Mouse (Mus musculus): ENCODE data around the gene Nenf. TPM values are rescaled to one million over a fixed set of nuclear protein-coding genes. Genes with fewer than 3 reads are reported as not detected.

The Nenf gene
- polyA plus RNA-seq, 1 experiment from 2014 or later, result 72.4 TPM

DNA sequence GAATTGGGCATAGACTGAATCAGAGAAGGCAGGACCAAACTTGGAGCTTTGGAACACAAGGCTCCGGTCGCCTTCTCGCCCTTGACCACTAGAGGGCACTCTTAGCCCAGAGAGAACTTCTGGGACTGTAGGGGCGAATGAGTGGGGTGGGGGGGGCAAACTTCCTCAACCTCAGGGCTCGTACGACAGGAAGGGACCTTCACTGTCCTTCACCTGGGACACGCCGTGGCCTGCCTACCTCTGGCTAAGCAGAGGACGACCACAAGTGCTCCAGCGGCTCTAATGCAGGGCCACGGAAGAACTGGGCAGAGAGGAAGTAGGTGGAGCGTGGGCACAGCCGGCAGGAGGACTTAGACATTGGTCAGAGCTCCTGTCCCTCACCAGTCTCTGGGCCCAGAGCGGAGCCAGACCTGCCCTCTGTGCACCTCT lies 5.5 kb downstream of the Nenf start:
- ATAC-seq (ENCODE audit: insufficient read depth, low FRiP score, low TSS enrichment), result peak; percentile 67
- DNase-seq (ENCODE audit: low spot score), result peak; percentile 84
- H3K4me2 ChIP-seq (ENCODE audit: low read depth), result peak overlapping the region; percentile 43
- peaks cover 4% of the 10 kb centered on the region; the same call in 1 of the 2 replicates for H3K4me1 ChIP-seq (ENCODE audit: control insufficient read depth, insufficient read depth, low read length)
- no peaks in the 10 kb centered on the region for H3K27me3 ChIP-seq (ENCODE audit: control insufficient read depth, insufficient read depth, low read length)
- no peaks in the 10 kb centered on the region for H3K36me3 ChIP-seq (ENCODE audit: control insufficient read depth, insufficient read depth, low read length)
- peak overlapping the region; percentile 44 for H3K4me3 ChIP-seq (ENCODE audit: low read depth, low read length)
- peak overlapping the region; percentile 69 for H3K9ac ChIP-seq (ENCODE audit: low read length)
- under 1% methylated on average over 14 of the region's 14 CpGs for WGBS
- no peaks in the 10 kb centered on the region for H3K9me3 ChIP-seq (ENCODE audit: control insufficient read depth, low read length)
- no peak overlapping the region for H3K27ac ChIP-seq (ENCODE audit: low read depth, low read length)

DNA sequence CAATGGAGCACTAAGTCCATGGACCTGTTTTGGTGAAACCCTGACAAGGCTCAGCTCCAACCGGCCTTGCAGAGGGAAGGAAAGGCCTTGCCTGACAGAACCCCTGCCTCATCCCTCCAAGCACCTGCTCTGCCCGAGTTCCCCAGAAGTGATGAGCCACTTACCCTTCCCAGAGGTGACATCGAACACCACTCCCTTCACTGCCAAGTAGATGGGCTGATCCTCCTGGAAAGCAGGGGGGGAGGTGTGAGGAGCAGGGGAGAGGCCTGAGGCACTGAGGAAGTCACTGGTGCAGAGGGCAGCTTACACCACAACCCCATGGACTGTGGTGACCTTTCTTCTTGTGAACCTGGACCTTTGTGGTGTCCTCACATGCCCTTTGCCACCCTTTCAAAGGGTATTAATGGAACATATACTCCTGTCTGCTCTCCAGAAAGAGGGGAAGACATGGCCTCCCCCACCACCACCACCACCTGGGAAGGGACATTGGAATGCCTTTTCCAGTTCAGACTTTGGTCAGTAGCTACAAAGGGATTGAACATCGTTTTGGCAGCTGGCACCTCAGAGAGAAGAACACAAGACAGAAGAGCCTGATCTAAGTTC lies 6.6 kb downstream of the Nenf start:
- Histone ChIP-seq H3K4me2 (ENCODE audit: low read depth) (no peak overlapping the region), H3K9me3 (ENCODE audit: control insufficient read depth, low read length) (no peaks in the 10 kb centered on the region), H3K4me1 (ENCODE audit: control insufficient read depth, insufficient read depth, low read length) (0 out of 2 replicates have a peak, but pooled peaks cover 4% of the 10 kb centered on the region), H3K27ac (ENCODE audit: low read depth, low read length) (no peak overlapping the region), H3K9ac (ENCODE audit: low read length) (no peak overlapping the region), H3K36me3 (ENCODE audit: control insufficient read depth, insufficient read depth, low read length) (no peaks in the 10 kb centered on the region), H3K27me3 (ENCODE audit: control insufficient read depth, insufficient read depth, low read length) (no peaks in the 10 kb centered on the region), H3K4me3 (ENCODE audit: low read depth, low read length) (no peak overlapping the region)
- ATAC-seq (ENCODE audit: insufficient read depth, low FRiP score, low TSS enrichment), result no peak
- no peak for DNase-seq (ENCODE audit: low spot score)
- WGBS, result 77% methylated on average over 4 of the region's 4 CpGs

DNA sequence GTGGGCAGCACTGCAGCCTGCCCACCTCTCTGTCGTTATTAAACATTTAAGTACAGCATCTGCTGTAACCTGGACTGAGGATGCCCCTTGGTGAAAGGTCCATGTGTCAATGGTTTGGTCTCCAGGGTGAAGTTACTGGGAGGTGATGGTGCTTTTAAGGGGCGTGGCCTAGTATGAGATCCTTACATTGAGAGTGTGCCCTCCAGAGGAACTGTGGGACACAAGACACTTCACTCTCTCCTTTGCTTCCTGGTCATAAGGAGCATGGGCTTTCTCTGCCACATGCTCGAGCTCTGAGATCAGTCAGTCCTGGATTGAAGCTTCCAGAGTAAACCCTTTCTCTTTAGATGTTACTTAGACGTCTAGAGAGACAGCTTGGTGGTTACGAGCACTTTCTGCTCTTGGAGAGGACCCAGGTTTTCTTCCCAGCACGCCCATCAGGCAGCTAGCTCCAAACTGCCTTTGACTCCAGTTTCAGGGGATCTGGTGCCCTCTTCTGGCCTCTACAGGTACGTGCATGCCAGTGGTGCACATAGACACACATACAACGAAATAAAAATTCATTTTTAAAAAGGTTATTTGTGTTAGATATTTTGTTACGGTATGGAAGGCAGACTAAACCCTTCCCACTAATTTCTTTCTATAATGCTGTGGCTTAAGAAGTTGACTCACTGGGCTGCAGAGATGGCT lies 10.1 kb downstream of the Nenf start:
- H3K4me3 ChIP-seq (ENCODE audit: low read depth, low read length), result no peak overlapping the region
- WGBS, result 84% methylated on average over 9 of the region's 9 CpGs
- H3K4me1 ChIP-seq (ENCODE audit: control insufficient read depth, insufficient read depth, low read length), result 0 out of 2 replicates have a peak, but pooled peaks cover 4% of the 10 kb centered on the region
- no peaks in the 10 kb centered on the region for H3K9me3 ChIP-seq (ENCODE audit: control insufficient read depth, low read length)
- no peak overlapping the region for H3K4me2 ChIP-seq (ENCODE audit: low read depth)
- no peak overlapping the region for H3K27ac ChIP-seq (ENCODE audit: low read depth, low read length)
- H3K36me3 ChIP-seq (ENCODE audit: control insufficient read depth, insufficient read depth, low read length), result no peaks in the 10 kb centered on the region
- ATAC-seq (ENCODE audit: insufficient read depth, low FRiP score, low TSS enrichment) (no peak), DNase-seq (ENCODE audit: low spot score) (no peak)
- no peaks in the 10 kb centered on the region for H3K27me3 ChIP-seq (ENCODE audit: control insufficient read depth, insufficient read depth, low read length)
- no peak overlapping the region for H3K9ac ChIP-seq (ENCODE audit: low read length)

DNA sequence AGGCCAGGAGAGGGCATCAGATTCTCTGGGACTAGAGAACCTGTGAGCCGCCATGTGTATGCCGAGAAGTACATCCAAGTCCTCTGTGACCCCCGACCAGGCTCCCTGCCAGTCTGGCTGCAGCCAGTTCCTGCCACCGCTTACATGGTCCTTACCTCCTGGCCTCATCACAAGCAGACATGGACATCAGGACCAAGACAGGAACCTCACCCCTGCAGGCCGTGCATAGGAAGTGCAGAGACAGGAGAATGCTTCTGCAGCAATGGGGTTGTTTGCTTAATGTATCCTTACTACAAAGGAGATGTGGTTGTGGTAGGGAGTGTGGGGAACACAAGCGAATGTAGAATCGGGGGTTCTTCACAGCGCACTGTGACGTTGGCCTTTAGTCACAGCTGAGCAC lies 11.7 kb downstream of the Nenf start:
- 92% methylated on average over 9 of the region's 9 CpGs for WGBS
- Histone ChIP-seq H3K36me3 (ENCODE audit: control insufficient read depth, insufficient read depth, low read length) (no peaks in the 10 kb centered on the region), H3K4me2 (ENCODE audit: low read depth) (no peak overlapping the region), H3K4me1 (ENCODE audit: control insufficient read depth, insufficient read depth, low read length) (no peaks in the 10 kb centered on the region), H3K27ac (ENCODE audit: low read depth, low read length) (no peak overlapping the region), H3K9ac (ENCODE audit: low read length) (no peak overlapping the region), H3K9me3 (ENCODE audit: control insufficient read depth, low read length) (no peaks in the 10 kb centered on the region), H3K4me3 (ENCODE audit: low read depth, low read length) (no peak overlapping the region), H3K27me3 (ENCODE audit: control insufficient read depth, insufficient read depth, low read length) (no peaks in the 10 kb centered on the region)
- DNase-seq (ENCODE audit: low spot score) (no peak), ATAC-seq (ENCODE audit: insufficient read depth, low FRiP score, low TSS enrichment) (no peak)

DNA sequence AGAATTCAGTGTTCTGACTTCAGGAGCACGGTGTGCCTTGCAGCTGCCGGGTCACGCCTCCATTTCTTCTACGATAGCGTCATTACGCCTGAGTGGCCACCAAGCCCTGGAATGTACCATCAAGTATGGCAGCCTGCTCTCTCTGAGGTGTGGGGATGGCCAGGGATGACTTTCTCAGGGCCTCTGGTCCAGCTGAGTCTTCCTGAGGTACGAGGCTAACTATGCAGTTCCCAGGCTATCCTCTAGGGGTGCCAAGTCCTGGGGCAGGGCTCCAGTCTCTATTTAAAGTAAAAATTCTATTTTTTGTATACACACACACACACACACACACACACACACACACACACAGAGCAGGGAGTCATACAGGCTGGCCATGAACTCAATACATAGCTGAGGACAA lies 12.4 kb downstream of the Nenf start:
- no peak overlapping the region for H3K9ac ChIP-seq (ENCODE audit: low read length)
- H3K4me2 ChIP-seq (ENCODE audit: low read depth), result no peak overlapping the region
- WGBS, result 72% methylated on average over 7 of the region's 7 CpGs
- H3K4me1 ChIP-seq (ENCODE audit: control insufficient read depth, insufficient read depth, low read length), result no peaks in the 10 kb centered on the region
- no peaks in the 10 kb centered on the region for H3K36me3 ChIP-seq (ENCODE audit: control insufficient read depth, insufficient read depth, low read length)
- no peak overlapping the region for H3K4me3 ChIP-seq (ENCODE audit: low read depth, low read length)
- ATAC-seq (ENCODE audit: insufficient read depth, low FRiP score, low TSS enrichment) (no peak), DNase-seq (ENCODE audit: low spot score) (peak; percentile 34)
- no peaks in the 10 kb centered on the region for H3K27me3 ChIP-seq (ENCODE audit: control insufficient read depth, insufficient read depth, low read length)
- H3K27ac ChIP-seq (ENCODE audit: low read depth, low read length), result no peak overlapping the region
- H3K9me3 ChIP-seq (ENCODE audit: control insufficient read depth, low read length), result no peaks in the 10 kb centered on the region

DNA sequence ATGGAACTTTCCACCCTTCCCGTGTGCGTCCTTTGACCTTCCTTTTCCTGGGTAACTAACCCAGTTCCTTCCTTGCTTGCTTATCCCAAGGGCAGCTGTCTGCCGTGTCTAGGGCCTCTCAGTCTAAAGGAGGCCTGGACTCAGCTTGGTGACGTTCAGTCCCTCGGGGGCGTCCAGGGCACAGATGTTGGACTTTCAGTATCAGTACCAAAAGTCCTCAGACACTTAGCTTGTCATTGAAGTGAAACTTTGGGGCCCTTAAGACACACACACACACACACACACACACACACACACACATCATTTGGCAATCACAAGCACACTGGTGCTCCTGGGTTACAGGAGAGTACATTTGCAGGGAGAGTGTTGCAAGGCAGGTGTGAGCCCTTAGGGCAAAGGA lies 13.8 kb downstream of the Nenf start:
- ATAC-seq (ENCODE audit: insufficient read depth, low FRiP score, low TSS enrichment), result no peak
- WGBS, result 65% methylated on average over 6 of the region's 6 CpGs

DNA sequence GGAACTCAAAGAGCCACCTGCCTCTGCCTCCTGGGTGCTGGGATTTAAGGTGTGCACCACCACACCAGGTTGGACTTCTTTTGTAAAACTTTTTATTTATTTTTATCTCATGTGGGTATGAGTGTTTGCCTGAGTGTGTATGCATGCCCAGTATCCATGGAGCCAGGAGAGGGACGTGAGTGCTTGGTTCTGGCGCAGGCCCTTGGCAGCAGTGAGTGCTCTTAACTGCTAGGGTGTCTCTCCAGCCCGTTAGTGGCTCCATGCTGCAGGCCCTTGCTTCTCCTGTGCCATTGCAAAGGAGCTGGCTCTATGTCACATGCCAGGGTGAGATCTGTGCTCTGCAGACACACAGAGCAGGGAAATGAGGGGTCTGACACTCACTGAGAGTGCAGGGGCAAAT lies 14.3 kb downstream of the Nenf start:
- Histone ChIP-seq H3K4me2 (ENCODE audit: low read depth) (no peak overlapping the region), H3K9ac (ENCODE audit: low read length) (no peak overlapping the region), H3K4me3 (ENCODE audit: low read depth, low read length) (no peak overlapping the region), H3K27ac (ENCODE audit: low read depth, low read length) (no peak overlapping the region), H3K36me3 (ENCODE audit: control insufficient read depth, insufficient read depth, low read length) (no peaks in the 10 kb centered on the region), H3K9me3 (ENCODE audit: control insufficient read depth, low read length) (no peaks in the 10 kb centered on the region), H3K27me3 (ENCODE audit: control insufficient read depth, insufficient read depth, low read length) (no peaks in the 10 kb centered on the region), H3K4me1 (ENCODE audit: control insufficient read depth, insufficient read depth, low read length) (no peaks in the 10 kb centered on the region)
- 78% methylated on average over 3 of the region's 3 CpGs for WGBS
- DNase-seq (ENCODE audit: low spot score) (no peak), ATAC-seq (ENCODE audit: insufficient read depth, low FRiP score, low TSS enrichment) (no peak)

More for the DNA sequence above, 13.8 kb downstream of the Nenf start:
- no peak overlapping the region for H3K4me3 ChIP-seq (ENCODE audit: low read depth, low read length)
- no peak for DNase-seq (ENCODE audit: low spot score)
- H3K36me3 ChIP-seq (ENCODE audit: control insufficient read depth, insufficient read depth, low read length), result no peaks in the 10 kb centered on the region
- H3K27me3 ChIP-seq (ENCODE audit: control insufficient read depth, insufficient read depth, low read length), result no peaks in the 10 kb centered on the region
- no peaks in the 10 kb centered on the region for H3K4me1 ChIP-seq (ENCODE audit: control insufficient read depth, insufficient read depth, low read length)
- H3K9me3 ChIP-seq (ENCODE audit: control insufficient read depth, low read length), result no peaks in the 10 kb centered on the region
- no peak overlapping the region for H3K27ac ChIP-seq (ENCODE audit: low read depth, low read length)
- H3K4me2 ChIP-seq (ENCODE audit: low read depth), result no peak overlapping the region
- H3K9ac ChIP-seq (ENCODE audit: low read length), result no peak overlapping the region

DNA sequence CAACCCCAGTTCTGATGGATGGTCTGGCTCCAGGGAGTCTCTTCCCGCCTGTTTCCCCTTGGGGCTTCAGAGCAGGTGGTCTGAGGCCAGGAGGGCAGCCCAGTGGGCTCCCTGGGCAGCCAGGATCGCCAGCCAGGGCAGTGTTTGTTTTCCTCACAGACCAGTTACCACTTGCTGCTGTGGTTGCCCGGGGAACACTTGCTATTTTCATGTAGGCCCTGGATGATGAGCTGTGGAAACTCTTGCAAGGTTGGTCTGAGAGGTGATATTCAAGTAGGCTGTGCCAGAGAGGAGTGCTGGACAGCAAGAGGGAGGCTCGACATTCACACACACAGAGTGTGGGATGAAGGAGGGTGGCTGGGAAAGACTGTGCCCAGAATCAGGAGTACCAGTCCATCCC lies 16.1 kb downstream of the Nenf start:
- WGBS, result 31% methylated on average over 4 of the region's 4 CpGs
- no peak for ATAC-seq (ENCODE audit: insufficient read depth, low FRiP score, low TSS enrichment)
- Histone ChIP-seq H3K27me3 (ENCODE audit: control insufficient read depth, insufficient read depth, low read length) (no peaks in the 10 kb centered on the region), H3K9me3 (ENCODE audit: control insufficient read depth, low read length) (no peaks in the 10 kb centered on the region), H3K4me1 (ENCODE audit: control insufficient read depth, insufficient read depth, low read length) (no peaks in the 10 kb centered on the region), H3K27ac (ENCODE audit: low read depth, low read length) (no peak overlapping the region), H3K4me3 (ENCODE audit: low read depth, low read length) (no peak overlapping the region), H3K9ac (ENCODE audit: low read length) (no peak overlapping the region), H3K4me2 (ENCODE audit: low read depth) (no peak overlapping the region), H3K36me3 (ENCODE audit: control insufficient read depth, insufficient read depth, low read length) (no peaks in the 10 kb centered on the region)
- DNase-seq (ENCODE audit: low spot score), result no peak

All from neural tube, embryonic 11.5 days (tissue).